25 mouse cellular contexts compared by ENCODE assay signal in the genomic region with DNA sequence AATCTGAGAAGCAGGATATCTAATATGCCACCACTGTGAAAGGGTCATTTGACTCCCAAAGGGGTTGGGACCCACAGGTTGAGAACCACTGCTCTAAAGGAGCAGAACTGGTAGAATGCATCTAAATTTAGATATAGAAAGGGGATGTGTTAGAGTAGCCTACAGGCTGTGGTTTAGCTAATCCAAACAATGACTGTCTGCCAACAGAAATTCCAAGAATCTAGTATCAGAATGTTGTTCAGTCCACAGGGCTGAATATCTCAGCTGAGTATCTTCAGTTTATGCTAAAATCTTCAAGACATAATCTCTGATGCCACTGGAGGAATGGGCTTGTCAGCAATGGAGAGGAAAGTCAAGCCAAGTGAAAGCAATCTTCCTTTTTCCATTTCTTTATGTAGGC. TPM values are rescaled to one million over a fixed set of nuclear protein-coding genes. Genes with fewer than 3 reads are reported as not detected.
DNase-seq lines count a peak whose midpoint lies in the region; ATAC-seq and TF ChIP-seq lines count a peak whose summit lies in the region.
"Had no signal": no experiment of that assay in that cellular context is flagged by ENCODE, and none has a peak within 500 bp of the region (broad histone marks: within the 10 kb centered on the region; RNA-seq: fewer than 3 reads in every experiment).

No protein-coding gene starts in this region.

- no peak overlapping the region for H3K27ac ChIP-seq in lung, embryonic 14.5 days (ENCODE audit: low read depth)
- no peak overlapping the region for H3K27ac ChIP-seq in liver, embryonic 12.5 days
- H3K27ac ChIP-seq: embryonic facial prominence, embryonic 12.5 days; forebrain, embryonic 10.5 days; gastrocnemius, adult 2 months; hindbrain, embryonic 12.5 days; hindbrain, embryonic 15.5 days had no signal

- no peak overlapping the region for H3K9ac ChIP-seq in lung, embryonic 14.5 days
- no peak overlapping the region for H3K9ac ChIP-seq in liver, embryonic 12.5 days
- H3K9ac ChIP-seq: embryonic facial prominence, embryonic 12.5 days; forebrain, postnatal 0 days; hindbrain, embryonic 12.5 days; hindbrain, embryonic 15.5 days had no signal

- DNase-seq in lung, embryonic 14.5 days, result peak; percentile 59
- no peak for DNase-seq in lung, postnatal 25 days (ENCODE audit: low spot score)
- DNase-seq in 3134 (ENCODE audit: extremely low read depth, insufficient read length, low spot score), result peak; percentile 42
- DNase-seq in 3T3-L1 (ENCODE audit: low read depth, low spot score), result peak; percentile 90
- DNase-seq in Patski (ENCODE audit: low read depth, low spot score), result no peak
- no peak for DNase-seq in urinary bladder, adult 2 months (ENCODE audit: low spot score)
- no peak for DNase-seq in thymus, postnatal 10 days (ENCODE audit: low spot score in 2 of 2)
- DNase-seq: adrenal gland, postnatal 10 days; adrenal gland, postnatal 36 days; B cell, adult 2 months; cerebellum, adult 18-20 months; cerebellum, adult 9-10 months; cerebellum, postnatal 14 days; forebrain, postnatal 0 days; gastrocnemius, adult 2 months; gastrocnemius, postnatal 14 days had no signal

- no peaks in the 10 kb centered on the region for H3K36me3 ChIP-seq in lung, embryonic 14.5 days (ENCODE audit: insufficient read depth)
- no peaks in the 10 kb centered on the region for H3K36me3 ChIP-seq in liver, embryonic 12.5 days
- H3K36me3 ChIP-seq: embryonic facial prominence, embryonic 12.5 days; forebrain, embryonic 10.5 days; G1E; hindbrain, embryonic 12.5 days; hindbrain, embryonic 15.5 days had no signal

- H3K9me3 ChIP-seq in lung, embryonic 14.5 days (ENCODE audit: low read depth, low read length), result no peaks in the 10 kb centered on the region
- H3K9me3 ChIP-seq in liver, embryonic 12.5 days (replicated peaks), result no peaks in the 10 kb centered on the region
- H3K9me3 ChIP-seq: embryonic facial prominence, embryonic 12.5 days; forebrain, embryonic 10.5 days; G1E; hindbrain, embryonic 12.5 days; hindbrain, embryonic 15.5 days had no signal

- H3K27me3 ChIP-seq in lung, embryonic 14.5 days (ENCODE audit: insufficient read depth, low read length), result no peaks in the 10 kb centered on the region
- no peaks in the 10 kb centered on the region for H3K27me3 ChIP-seq in Patski
- no peaks in the 10 kb centered on the region for H3K27me3 ChIP-seq in liver, embryonic 12.5 days (replicated peaks)
- H3K27me3 ChIP-seq: CH12.LX; embryonic facial prominence, embryonic 12.5 days; hindbrain, embryonic 12.5 days; hindbrain, embryonic 15.5 days had no signal

- H3K4me1 ChIP-seq in lung, embryonic 14.5 days (ENCODE audit: insufficient read depth), result no peaks in the 10 kb centered on the region
- H3K4me1 ChIP-seq in liver, embryonic 12.5 days, result no peaks in the 10 kb centered on the region
- H3K4me1 ChIP-seq: embryonic facial prominence, embryonic 12.5 days; hindbrain, embryonic 12.5 days; hindbrain, embryonic 15.5 days had no signal

- CTCF ChIA-PET in Patski (lab: Charles Lee), result interaction anchor here (0.5 kb wide), 1 partner anchor 72 kb away, joined by 4 read pairs; no protein-coding TSS in a partner anchor

- in situ Hi-C loops in Patski (cut with MboI; ENCODE audit: low pct_unique_long_range_greater_than_20kb), result loop anchor here (5.0 kb wide), 1 partner anchor 72 kb away; no protein-coding TSS in a partner anchor

- no peak overlapping the region for H3K4me3 ChIP-seq in lung, embryonic 14.5 days (ENCODE audit: low read depth, low read length)
- no peak overlapping the region for H3K4me3 ChIP-seq in liver, embryonic 12.5 days
- H3K4me3 ChIP-seq: embryonic facial prominence, embryonic 12.5 days; forebrain, embryonic 10.5 days; gastrocnemius, adult 2 months; hindbrain, embryonic 12.5 days; hindbrain, embryonic 15.5 days had no signal

- ATAC-seq in lung, embryonic 14.5 days (ENCODE audit: insufficient read depth), result no peak
- ATAC-seq in Patski, result peak; percentile 37
- no peak for ATAC-seq in liver, embryonic 12.5 days
- ATAC-seq: forebrain, embryonic 14.5 days; forebrain, postnatal 0 days had no signal

- TF ChIP-seq CTCF in lung, embryonic 14.5 days (IDR thresholded peaks at IDR 0.05; ENCODE audit: low read depth), result no peak
- TF ChIP-seq CTCF in Patski (IDR thresholded peaks at IDR 0.05), result no peak

- POLR2A ChIA-PET in Patski (lab: Charles Lee), result no interaction called here

- H3K4me2 ChIP-seq in lung, embryonic 14.5 days, result no peak overlapping the region
- H3K4me2 ChIP-seq in liver, embryonic 12.5 days, result no peak overlapping the region
- H3K4me2 ChIP-seq: embryonic facial prominence, embryonic 12.5 days; heart, embryonic 11.5 days; hindbrain, embryonic 12.5 days; hindbrain, embryonic 15.5 days had no signal

RNA-seq across cellular contexts. Expression of gene Snapc3, which starts 38.5 kb away (rescaled TPM):
- polyA plus RNA-seq in lung, embryonic 14.5 days (2014; fragmentation: Nextera tagmentation; extraction: Ambion mirVana), result 46.2 and 48.9 TPM in 2 replicates
- 34.3 TPM for polyA plus RNA-seq in Patski (2021)
- 22.6 and 30.0 TPM in 2 replicates for polyA plus RNA-seq in urinary bladder, adult 2 months (2012; rRNA removed)
- polyA plus RNA-seq in liver, embryonic 12.5 days (2016; fragmentation: Nextera tagmentation; extraction: Ambion mirVana), result 15.4 and 17.7 TPM in 2 replicates

RNA-seq across cellular contexts. Expression of gene Ttc39b, which starts 55.0 kb away (rescaled TPM):
- 3.3 and 4.2 TPM in 2 replicates for polyA plus RNA-seq in lung, embryonic 14.5 days (2014; fragmentation: Nextera tagmentation; extraction: Ambion mirVana)
- polyA plus RNA-seq in Patski (2021), result 14.4 TPM
- polyA plus RNA-seq in urinary bladder, adult 2 months (2012; rRNA removed), result 6.2 and 7.0 TPM in 2 replicates
- 4.2 and 4.3 TPM in 2 replicates for polyA plus RNA-seq in liver, embryonic 12.5 days (2016; fragmentation: Nextera tagmentation; extraction: Ambion mirVana)
- polyA plus RNA-seq: G1E had no signal

Comparison
In these comparisons a context has a peak if more than half of its experiments do, and no peak if none do; other contexts are left out.
1. DNase-seq: peak in lung, embryonic 14.5 days (single experiment), 3134 (single experiment) and 3T3-L1 (single experiment); none in lung, postnatal 25 days (single experiment), Patski (single experiment), urinary bladder, adult 2 months (single experiment) and thymus, postnatal 10 days (0 of 2).